Mouse (Mus musculus): ENCODE results near the gene 2610008E11Rik. TPM values are rescaled to one million over a fixed set of nuclear protein-coding genes. Genes with fewer than 3 reads are reported as not detected.

The 2610008E11Rik gene
- total and polyA plus RNA-seq, 2 experiments: 0.75 to 13.8 TPM

DNA sequence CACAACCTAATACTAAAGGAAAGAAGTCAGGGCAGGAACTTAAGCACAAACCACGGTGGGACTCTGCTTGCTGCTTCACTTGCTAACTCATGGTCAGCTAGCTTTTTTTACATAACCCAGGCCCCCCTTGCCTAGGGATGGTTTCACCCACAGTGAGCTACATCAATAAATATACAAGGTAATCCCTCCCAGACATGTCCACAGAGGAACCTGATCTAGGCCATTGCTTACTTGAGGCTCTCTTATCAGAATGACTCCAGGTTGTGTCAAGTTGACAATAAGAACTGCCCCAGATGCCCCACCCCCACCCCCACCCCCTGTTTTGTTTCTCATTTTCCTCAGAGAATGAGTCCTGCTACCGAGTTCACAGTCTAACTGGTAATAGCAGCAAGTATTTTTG, 10.1 kb upstream of the 2610008E11Rik start:
- H3K27me3 ChIP-seq (ENCODE audit: control insufficient read depth, insufficient read depth, low read length): no peaks in the 10 kb centered on the region

GRCm38 (mm10) chr10:79106325-79107282, 9.2 kb upstream of the 2610008E11Rik start:
- Histone ChIP-seq H3K79me2 (ENCODE audit: control insufficient read depth, insufficient read depth, low read length) (no peaks in the 10 kb centered on the region), H3K4me3 (ENCODE audit: insufficient read depth, low read depth, low read length) (no peak overlapping the region), H3K36me3 (ENCODE audit: control insufficient read depth, insufficient read depth, low read length) (no peaks in the 10 kb centered on the region), H3K27ac (replicated peaks; ENCODE audit: insufficient read depth, low read depth, low read length) (no peak overlapping the region), H3K4me1 (ENCODE audit: control insufficient read depth, insufficient read depth, low read length) (no peaks in the 10 kb centered on the region; the same call in 1 of the 2 replicates), H3K27me3 (ENCODE audit: control insufficient read depth, insufficient read depth, low read length) (no peaks in the 10 kb centered on the region), H3K9ac (ENCODE audit: low read depth, low read length) (no peak overlapping the region)
- 58% methylated on average over 8 of the region's 8 CpGs for WGBS
- peak; percentile 12 for DNase-seq (ENCODE audit: extremely low read depth, low read depth, low spot score)
- TF ChIP-seq CTCF (IDR thresholded peaks at IDR 0.05; ENCODE audit: low read depth, low read length) (no peak), POLR2A (IDR thresholded peaks at IDR 0.05; ENCODE audit: extremely low read depth, insufficient read depth, low read length) (no peak)

More for the DNA sequence above, 10.1 kb upstream of the 2610008E11Rik start:
- no peak overlapping the region for H3K9ac ChIP-seq (ENCODE audit: low read depth, low read length)
- H3K36me3 ChIP-seq (ENCODE audit: control insufficient read depth, insufficient read depth, low read length): no peaks in the 10 kb centered on the region
- H3K4me3 ChIP-seq (ENCODE audit: insufficient read depth, low read depth, low read length): no peak overlapping the region
- no peak overlapping the region for H3K27ac ChIP-seq (replicated peaks; ENCODE audit: insufficient read depth, low read depth, low read length)
- H3K4me1 ChIP-seq (ENCODE audit: control insufficient read depth, insufficient read depth, low read length): no peaks in the 10 kb centered on the region; the same call in 1 of the 2 replicates
- DNase-seq (ENCODE audit: extremely low read depth, low read depth, low spot score): no peak
- TF ChIP-seq POLR2A (IDR thresholded peaks at IDR 0.05; ENCODE audit: extremely low read depth, insufficient read depth, low read length): no peak
- TF ChIP-seq CTCF (IDR thresholded peaks at IDR 0.05; ENCODE audit: low read depth, low read length): no peak
- no peaks in the 10 kb centered on the region for H3K79me2 ChIP-seq (ENCODE audit: control insufficient read depth, insufficient read depth, low read length)
- WGBS: 64% methylated on average over 2 of the region's 2 CpGs

GRCm38 (mm10) chr10:79096706-79097105, 694 bp downstream of the 2610008E11Rik start:
- no peak overlapping the region for H3K27ac ChIP-seq (replicated peaks; ENCODE audit: insufficient read depth, low read depth, low read length)

GRCm38 (mm10) chr10:79091731-79092130, 5.7 kb downstream of the 2610008E11Rik start:
- peaks cover 45% of the 10 kb centered on the region for H3K36me3 ChIP-seq (ENCODE audit: control insufficient read depth, insufficient read depth, low read length)

More at GRCm38 (mm10) chr10:79096706-79097105, 694 bp downstream of the 2610008E11Rik start:
- Histone ChIP-seq H3K36me3 (ENCODE audit: control insufficient read depth, insufficient read depth, low read length) (peaks cover 12% of the 10 kb centered on the region), H3K4me1 (ENCODE audit: control insufficient read depth, insufficient read depth, low read length) (peaks cover 5% of the 10 kb centered on the region; the same call in 1 of the 2 replicates), H3K79me2 (ENCODE audit: control insufficient read depth, insufficient read depth, low read length) (peaks cover 4% of the 10 kb centered on the region; the same call in 1 of the 2 replicates), H3K4me3 (ENCODE audit: insufficient read depth, low read depth, low read length) (peak overlapping the region; percentile 87), H3K9ac (ENCODE audit: low read depth, low read length) (no peak overlapping the region; the same call in 1 of the 2 replicates), H3K27me3 (ENCODE audit: control insufficient read depth, insufficient read depth, low read length) (no peaks in the 10 kb centered on the region)
- DNase-seq (ENCODE audit: extremely low read depth, low read depth, low spot score): peak; percentile 33
- WGBS: 2% methylated on average over 2 of the region's 2 CpGs
- no peak for TF ChIP-seq CTCF (IDR thresholded peaks at IDR 0.05; ENCODE audit: low read depth, low read length)
- no peak for TF ChIP-seq POLR2A (IDR thresholded peaks at IDR 0.05; ENCODE audit: extremely low read depth, insufficient read depth, low read length)

DNA sequence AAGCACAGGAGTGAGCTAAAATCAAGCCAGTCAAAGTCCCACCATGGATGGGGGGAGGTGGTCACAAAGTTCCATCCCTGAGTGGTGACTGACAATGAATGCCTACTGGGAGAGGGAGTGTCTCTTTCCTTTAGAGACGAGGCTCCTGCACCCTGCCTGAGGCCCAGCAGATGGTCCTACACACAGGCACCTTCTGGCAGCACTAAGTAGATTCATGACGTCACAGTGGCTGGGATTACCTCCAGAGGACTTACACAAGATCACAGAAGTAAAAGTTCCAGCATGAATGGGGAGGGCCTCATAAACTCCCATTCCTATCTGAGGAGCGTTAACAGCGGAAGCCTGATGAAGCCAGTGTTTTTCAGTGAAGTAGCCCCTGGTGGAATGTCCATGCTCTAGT, 8.4 kb downstream of the 2610008E11Rik start:
- Histone ChIP-seq H3K27me3 (ENCODE audit: control insufficient read depth, insufficient read depth, low read length) (no peaks in the 10 kb centered on the region), H3K9ac (ENCODE audit: low read depth, low read length) (no peak overlapping the region), H3K4me1 (ENCODE audit: control insufficient read depth, insufficient read depth, low read length) (no peaks in the 10 kb centered on the region), H3K27ac (replicated peaks; ENCODE audit: insufficient read depth, low read depth, low read length) (no peak overlapping the region), H3K4me3 (ENCODE audit: insufficient read depth, low read depth, low read length) (no peak overlapping the region), H3K36me3 (ENCODE audit: control insufficient read depth, insufficient read depth, low read length) (peaks cover 49% of the 10 kb centered on the region), H3K79me2 (ENCODE audit: control insufficient read depth, insufficient read depth, low read length) (peaks cover 12% of the 10 kb centered on the region; the same call in 1 of the 2 replicates)
- WGBS: 83% methylated on average over 4 of the region's 4 CpGs
- DNase-seq (ENCODE audit: extremely low read depth, low read depth, low spot score): peak; percentile 15
- TF ChIP-seq CTCF (IDR thresholded peaks at IDR 0.05; ENCODE audit: low read depth, low read length) (no peak), POLR2A (IDR thresholded peaks at IDR 0.05; ENCODE audit: extremely low read depth, insufficient read depth, low read length) (no peak)

More at GRCm38 (mm10) chr10:79091731-79092130, 5.7 kb downstream of the 2610008E11Rik start:
- Histone ChIP-seq H3K79me2 (ENCODE audit: control insufficient read depth, insufficient read depth, low read length) (peaks cover 12% of the 10 kb centered on the region; the same call in 1 of the 2 replicates), H3K9ac (ENCODE audit: low read depth, low read length) (no peak overlapping the region), H3K4me1 (ENCODE audit: control insufficient read depth, insufficient read depth, low read length) (peaks cover 5% of the 10 kb centered on the region; the same call in 1 of the 2 replicates), H3K4me3 (ENCODE audit: insufficient read depth, low read depth, low read length) (no peak overlapping the region), H3K27me3 (ENCODE audit: control insufficient read depth, insufficient read depth, low read length) (no peaks in the 10 kb centered on the region), H3K27ac (replicated peaks; ENCODE audit: insufficient read depth, low read depth, low read length) (no peak overlapping the region)
- DNase-seq (ENCODE audit: extremely low read depth, low read depth, low spot score): no peak
- TF ChIP-seq CTCF (IDR thresholded peaks at IDR 0.05; ENCODE audit: low read depth, low read length) (no peak), POLR2A (IDR thresholded peaks at IDR 0.05; ENCODE audit: extremely low read depth, insufficient read depth, low read length) (no peak)

Data from liver, adult 2 months (tissue).